Mouse (Mus musculus): ENCODE data around the gene Stard10.

The Stard10 gene

DNA sequence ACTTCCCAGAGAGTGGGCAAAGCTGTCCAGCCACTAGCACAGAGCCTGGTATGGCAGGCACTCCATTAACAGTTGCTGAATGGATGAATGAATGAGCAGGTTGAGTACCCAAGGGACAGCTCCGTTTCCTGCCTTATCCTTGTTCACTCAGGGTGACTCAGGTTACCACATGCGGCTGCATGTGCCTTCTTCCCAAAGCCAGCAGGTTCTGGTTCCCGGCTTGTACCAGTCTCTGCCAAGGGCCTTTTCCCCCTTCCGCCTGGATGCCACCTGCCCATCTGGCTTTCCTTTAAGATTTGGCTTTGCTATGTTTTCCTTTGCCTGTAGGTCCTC is 13.9 kb downstream of the Stard10 start:
- no peak for DNase-seq (ENCODE audit: low read depth)

DNA sequence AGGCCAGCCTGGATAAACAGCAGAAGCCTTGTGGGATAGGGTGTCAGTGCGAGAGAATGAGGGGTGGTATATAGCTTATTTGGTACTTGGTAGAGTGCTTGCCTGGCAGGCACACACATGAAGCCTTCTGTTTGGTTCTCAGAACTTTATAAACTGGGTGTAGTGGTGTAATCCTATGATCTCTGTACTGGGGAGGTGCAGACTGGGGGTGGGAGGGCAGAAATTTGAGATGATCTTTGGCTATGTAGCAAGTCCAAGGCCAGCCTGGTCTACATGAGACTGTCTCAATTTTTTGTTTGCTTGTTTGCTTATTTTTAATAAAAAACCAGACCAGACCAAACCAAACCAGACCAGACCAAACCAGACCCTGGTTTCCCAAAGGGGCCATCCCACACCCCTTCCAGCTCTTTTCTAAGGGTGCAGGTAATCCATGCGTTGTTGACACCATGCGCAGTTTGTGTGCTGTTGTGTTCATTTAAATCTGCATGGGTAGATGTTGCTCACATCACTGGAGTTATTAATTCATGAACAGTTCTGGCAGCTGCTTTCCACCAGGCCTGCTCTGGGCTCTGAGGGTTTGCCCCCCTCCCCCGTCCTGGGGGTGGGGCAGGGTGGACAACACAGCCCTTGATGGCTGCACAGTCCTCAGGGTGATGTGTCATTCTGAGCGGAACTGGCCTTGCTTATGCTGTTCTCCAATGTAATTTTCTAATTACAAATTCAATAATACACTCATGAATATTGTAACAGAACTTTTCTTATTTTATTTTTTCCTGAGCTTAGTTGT is 15.4 kb downstream of the Stard10 start:
- DNase-seq (ENCODE audit: low read depth) = no peak

DNA sequence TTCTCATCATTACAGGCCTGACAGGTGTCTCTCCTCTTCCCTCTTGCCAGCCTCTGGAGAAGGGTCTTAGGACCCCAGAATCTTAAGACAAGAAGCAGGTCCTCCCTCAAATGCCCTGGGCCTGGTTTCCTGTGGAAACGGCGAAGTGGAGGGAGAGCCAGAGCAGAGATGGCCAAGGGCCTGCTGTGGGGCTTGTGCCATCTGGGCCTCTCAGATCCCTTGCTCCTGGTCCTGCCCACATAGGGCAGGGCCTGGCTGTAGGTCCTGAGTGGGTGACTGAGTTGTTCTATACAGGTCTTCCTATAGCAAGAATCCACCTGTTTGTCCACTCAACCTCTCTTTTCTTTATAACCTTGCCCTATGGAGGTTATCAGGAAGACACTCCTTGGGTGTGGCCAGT is 18.3 kb downstream of the Stard10 start:
- no peak for DNase-seq (ENCODE audit: low read depth)

DNA sequence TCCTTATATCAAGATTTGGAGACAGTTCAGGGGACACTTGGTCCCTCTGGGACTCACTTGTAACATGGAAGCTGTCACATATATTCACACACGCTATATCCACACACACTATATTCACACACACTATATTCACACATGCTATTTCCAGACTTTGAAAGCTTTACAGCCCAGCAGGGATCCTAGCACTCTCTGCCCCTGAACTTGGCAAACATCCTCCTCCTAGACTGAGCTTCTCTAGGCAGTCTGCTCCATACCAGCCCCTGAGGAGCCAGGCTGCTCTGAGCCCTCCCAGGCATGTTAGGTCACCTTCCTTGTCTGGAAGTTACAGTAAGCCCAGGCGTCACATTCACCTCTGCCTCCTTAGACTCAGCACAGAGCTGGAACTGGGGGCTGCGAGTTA is 19.8 kb downstream of the Stard10 start:
- DNase-seq (ENCODE audit: low read depth) = no peak

DNA sequence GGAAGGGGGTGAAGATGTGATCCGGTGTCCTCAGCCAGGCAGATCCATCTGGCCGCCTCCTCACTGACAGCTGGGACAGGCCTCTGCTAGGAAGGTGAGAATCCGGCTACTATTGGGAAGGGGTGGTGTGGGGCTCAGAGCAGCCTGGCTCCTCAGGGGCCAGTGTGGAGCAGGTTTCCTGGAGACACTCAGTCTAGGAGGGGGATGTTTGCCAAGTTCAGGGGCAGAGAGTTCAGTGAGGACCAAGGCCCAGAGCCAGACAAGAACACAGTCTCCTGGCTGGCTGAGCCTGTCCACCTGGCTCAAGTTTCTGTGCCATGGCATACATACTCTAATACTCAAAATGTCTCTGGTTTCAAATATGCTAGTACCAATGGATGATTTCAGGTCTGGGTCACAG is 20.5 kb downstream of the Stard10 start:
- no peak for DNase-seq (ENCODE audit: low read depth)

GRCm38 (mm10) chr7:101341405-101341804 is 24.5 kb downstream of the Stard10 start:
- DNase-seq (ENCODE audit: low read depth) = peak; percentile 93

- peak; percentile 83 for DNase-seq (ENCODE audit: low read depth)
Observed at GRCm38 (mm10) chr7:101343135-101343534, 26.2 kb downstream of the Stard10 start.

GRCm38 (mm10) chr7:101344892-101345291 is 28.0 kb downstream of the Stard10 start:
- no peak for DNase-seq (ENCODE audit: low read depth)

DNA sequence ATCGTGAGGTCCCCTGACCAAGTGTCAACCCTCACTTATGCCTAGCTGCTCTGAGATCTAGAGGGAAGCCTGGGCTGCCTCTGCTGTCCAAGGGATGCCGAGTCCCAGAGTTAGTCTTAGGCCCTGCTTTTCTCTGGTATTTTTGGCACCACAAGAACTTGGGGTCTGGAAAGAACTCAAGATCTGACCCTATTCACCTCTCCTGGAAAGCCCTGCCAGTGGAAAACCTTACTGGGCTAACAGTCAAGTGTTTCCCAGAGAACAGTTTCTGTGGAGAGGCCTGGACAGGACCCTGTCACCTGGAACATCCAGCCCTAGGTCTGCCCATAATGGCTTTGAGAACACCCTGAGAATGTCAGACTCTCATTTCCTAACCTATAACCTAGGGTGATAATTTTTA is 30.1 kb downstream of the Stard10 start:
- DNase-seq (ENCODE audit: low read depth) = no peak

DNA sequence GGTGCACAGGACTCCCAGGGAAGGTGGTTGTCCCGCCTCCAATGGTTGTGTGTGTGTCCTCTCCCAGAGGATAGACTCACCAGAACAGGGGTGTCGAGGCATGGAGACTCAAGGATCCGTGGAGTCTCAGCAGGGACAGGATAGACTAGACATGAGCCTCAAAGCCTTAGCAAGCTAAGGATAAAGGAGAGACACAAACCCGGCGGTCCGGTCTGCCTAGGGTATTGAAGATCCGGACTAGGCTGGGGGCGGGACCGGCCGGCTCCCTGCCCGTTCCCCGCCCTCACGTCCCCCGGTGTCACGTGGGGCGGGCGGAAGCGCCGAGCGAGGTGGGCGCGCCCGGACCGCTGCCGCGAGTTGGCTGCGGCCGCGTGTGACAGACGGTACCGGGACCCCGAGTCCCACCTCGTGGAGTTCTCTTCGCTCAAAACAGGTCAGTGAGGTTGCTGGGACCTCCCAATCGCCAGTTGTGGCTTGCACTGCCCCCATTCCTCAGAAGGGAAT is 30.9 kb downstream of the Stard10 start, which contains the start of gene Arap1:
TSS of gene Arap1 (plus strand) at position 301 of the 504 bp plus-strand sequence.
- DNase-seq (ENCODE audit: low read depth) = peak; percentile 77

DNA sequence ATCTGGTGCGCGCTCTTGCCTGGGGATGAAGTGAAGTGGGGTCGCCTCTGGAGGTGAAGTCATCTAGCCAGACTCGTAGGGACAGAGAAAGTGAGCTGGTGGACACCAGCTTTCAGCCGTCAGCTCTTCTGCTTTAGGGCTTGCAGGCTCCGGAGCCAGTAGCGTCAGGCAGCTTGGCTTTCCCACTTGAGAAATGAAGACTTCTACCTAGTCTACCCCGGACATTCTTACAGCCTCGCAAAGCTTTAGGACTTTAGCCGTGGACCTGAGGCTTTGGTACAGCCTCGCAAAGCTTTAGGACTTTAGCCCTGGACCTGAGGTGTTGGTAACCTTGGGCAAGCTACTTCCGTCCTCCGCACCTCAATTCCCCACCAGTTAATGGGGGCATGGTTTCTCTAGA is 31.4 kb downstream of the Stard10 start:
- DNase-seq (ENCODE audit: low read depth) = peak; percentile 37

DNA sequence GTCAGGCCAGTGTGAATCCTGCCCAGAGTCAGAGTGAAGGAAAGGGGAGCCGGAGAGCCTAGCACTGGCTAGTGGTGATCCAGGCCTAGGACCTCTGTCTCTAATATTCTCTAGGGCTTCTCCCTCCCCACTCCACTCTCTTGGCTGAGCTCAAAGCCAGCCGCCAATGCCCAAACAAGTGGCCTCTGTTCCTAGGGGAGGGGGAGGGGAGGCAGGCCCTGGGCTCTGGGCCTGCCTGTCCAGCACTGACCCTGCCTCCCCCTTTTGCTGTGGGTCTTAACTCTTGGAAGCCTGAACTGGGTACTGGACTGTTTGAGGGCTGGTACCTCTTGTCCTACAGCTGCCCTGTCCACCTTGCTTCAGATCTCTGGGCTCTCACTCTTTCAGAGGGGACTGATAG is 33.0 kb downstream of the Stard10 start:
- no peak for DNase-seq (ENCODE audit: low read depth)

DNA sequence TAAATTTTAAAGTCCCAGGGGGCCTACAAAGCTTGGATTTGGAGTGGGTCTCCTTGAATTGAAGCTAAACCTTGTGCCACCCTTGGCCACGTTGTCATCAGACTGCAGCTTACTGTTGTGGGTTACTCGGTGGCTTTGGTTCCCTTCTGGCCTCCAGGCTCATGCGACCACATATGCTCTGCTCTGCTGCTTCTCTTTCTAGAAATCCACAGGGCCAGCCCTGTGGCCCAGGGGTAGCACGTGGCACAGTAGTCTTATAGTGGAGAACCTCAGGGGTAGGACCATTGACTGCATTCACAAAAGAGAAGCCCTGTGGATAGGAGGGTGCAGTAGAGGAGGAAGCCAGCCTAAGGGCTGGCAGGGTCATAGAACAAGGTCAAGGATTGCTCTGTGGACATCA is 35.5 kb downstream of the Stard10 start:
- DNase-seq (ENCODE audit: low read depth) = peak; percentile 44

DNA sequence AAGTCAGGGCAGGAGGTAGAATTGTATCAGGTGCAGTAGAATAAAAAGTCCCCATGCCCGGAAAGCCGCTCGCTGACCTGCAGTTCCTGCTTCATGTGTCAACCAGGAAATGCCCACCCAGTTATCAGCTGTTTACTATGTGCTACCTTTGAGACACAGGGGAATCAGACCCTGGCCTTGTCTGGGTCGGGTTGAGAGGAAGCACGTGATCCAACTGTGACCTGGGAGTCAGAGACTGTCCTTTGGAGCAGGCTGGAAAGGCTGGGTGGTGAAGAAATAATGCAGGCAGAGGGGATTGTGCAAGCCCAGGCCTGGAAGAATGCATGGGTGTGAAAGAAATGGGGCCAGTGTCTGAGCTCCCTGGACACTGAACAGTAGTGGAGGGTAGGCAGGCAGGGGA is 37.5 kb downstream of the Stard10 start:
- no peak for DNase-seq (ENCODE audit: low read depth)

GRCm38 (mm10) chr7:101355551-101356100 is 38.7 kb downstream of the Stard10 start:
- no peak for DNase-seq (ENCODE audit: low read depth)

DNA sequence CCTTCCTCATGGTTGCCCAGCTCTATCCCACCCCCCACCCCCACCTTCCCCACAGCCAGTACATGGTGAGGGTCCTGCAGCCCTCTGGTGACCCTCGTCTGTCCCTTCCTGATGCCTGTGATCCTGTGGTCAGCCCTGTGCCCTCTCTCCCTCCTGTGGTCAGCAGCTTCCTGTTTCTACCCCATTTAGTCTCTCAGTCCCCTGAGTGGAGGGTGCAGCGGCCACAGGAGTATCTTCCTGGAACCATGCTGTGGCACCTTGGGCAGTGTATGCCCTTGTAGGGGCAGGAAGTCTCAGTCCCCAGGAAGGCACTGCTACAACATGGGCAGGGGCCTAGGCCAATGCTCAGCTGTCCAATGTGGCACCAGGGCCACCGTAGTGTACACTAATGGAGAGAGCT is 40.0 kb downstream of the Stard10 start:
- DNase-seq (ENCODE audit: low read depth) = peak; percentile 83

GRCm38 (mm10) chr7:101360406-101360805 is 43.5 kb downstream of the Stard10 start:
- peak; percentile 69 for DNase-seq (ENCODE audit: low read depth)

DNA sequence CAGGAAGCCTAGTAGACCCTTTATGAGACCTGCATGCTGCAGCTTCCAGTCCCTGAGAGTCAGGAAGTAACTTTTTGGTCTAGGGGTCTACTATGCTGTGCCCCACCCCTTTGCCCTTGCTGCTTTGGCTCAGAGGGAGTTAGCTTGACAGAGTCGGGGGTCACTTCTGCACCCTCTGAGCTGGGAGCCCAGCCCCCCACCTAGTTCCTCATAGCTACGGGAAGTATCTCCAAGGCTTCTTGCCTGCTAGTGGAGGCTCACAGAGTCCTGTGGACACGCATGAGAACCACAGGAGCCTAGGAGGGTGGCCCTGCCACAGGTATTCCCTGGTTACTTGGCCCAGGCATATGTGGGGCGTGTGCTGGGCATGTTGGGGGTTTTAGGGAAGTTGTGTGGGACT is 44.1 kb downstream of the Stard10 start:
- no peak for DNase-seq (ENCODE audit: low read depth)

- DNase-seq (ENCODE audit: low read depth) = peak; percentile 61
Observed at GRCm38 (mm10) chr7:101361767-101362166, 44.9 kb downstream of the Stard10 start.

- peak; percentile 96 for DNase-seq (ENCODE audit: low read depth)
Observed at GRCm38 (mm10) chr7:101362791-101363191, 45.9 kb downstream of the Stard10 start.

DNA sequence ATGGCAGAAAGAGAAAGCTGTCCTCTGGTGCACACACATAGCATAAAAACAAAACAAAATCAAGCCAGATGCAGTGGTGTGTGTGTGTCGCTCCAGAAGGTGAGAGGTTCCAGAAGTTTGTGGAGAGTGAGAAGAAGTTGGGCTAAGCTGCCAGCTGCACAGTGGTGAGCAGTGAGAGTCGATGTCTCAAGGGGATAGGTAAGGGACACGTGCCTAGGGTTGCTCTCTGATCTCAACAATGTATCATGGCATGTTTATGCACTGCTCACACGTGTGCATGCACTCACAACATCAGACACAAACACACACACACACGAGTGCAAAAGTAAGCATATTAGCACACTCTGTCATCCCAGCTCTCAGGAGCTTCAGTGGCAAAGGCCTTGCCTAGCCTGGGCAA is 47.0 kb downstream of the Stard10 start:
- no peak for DNase-seq (ENCODE audit: low read depth)

DNA sequence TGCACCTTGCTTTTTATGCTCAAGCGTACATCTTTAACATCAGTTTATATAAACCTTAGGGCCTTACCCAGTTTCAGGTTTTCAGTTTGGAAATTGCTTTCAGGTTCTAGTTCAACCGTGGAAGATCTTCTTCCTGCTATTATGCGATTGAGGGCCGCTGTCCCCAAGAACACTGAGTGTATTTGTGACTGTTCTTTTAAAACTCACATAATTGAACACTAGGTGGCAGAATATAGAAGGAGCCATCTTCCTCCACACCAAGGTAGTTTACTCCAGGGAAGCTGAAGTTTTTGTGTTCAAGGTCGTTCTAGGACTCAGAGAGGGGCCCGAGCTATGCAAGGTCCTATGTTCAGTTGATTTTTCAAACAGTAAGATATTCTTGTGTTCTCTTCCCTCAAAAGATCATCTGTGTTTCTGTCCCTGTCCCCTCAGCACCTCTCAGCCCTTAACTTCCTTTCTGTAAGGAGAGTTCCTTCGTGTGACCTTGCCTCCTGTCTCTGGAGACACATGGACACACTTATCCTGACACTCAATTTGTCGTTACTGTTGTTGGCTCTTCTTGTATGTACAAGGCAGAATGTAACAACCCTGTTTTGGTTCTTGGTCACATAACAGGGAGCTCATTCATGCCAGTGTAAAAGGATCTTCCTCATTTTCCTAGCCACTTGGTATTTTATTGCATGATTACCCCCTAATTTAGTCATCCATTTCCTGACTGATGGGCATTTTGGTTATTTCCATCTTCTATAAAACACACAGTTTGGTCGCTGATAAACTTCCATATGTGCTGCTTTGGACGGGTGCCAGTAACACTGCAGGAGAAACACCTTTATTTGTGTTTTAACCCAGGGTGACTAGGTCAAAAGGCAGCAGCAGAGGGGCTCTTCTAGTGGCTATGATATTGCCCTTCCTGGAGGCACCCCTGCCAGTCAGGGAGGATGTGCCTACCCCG is 51.3 kb downstream of the Stard10 start:
- peak; percentile 62 for DNase-seq (ENCODE audit: low read depth)

GRCm38 (mm10) chr7:101369666-101370065 is 52.8 kb downstream of the Stard10 start:
- no peak for DNase-seq (ENCODE audit: low read depth)

Measured in 416B (cell line).